Mouse (Mus musculus): ENCODE results near the gene Gm42372.

The Gm42372 gene

GRCm38 (mm10) chr7:17009326-17010009 lies 26.6 kb downstream of the Gm42372 start:
- DNase-seq, result no peak

GRCm38 (mm10) chr7:17010010-17010347 lies 27.1 kb downstream of the Gm42372 start:
- no peak for DNase-seq

GRCm38 (mm10) chr7:17011909-17012590 lies 29.2 kb downstream of the Gm42372 start:
- DNase-seq, result no peak

GRCm38 (mm10) chr7:17015381-17015780 lies 32.5 kb downstream of the Gm42372 start:
- DNase-seq, result no peak

- DNase-seq, result peak; percentile 91
These were observed 34.1 kb downstream of the Gm42372 start for GRCm38 (mm10) chr7:17017036-17017435.

GRCm38 (mm10) chr7:17017921-17018320 lies 35.0 kb downstream of the Gm42372 start:
- no peak for DNase-seq

- no peak for DNase-seq
These were observed 36.7 kb downstream of the Gm42372 start for GRCm38 (mm10) chr7:17019426-17020166.

- DNase-seq, result no peak
These were observed 39.3 kb downstream of the Gm42372 start for GRCm38 (mm10) chr7:17022176-17022575.

- DNase-seq, result no peak
These were observed 40.8 kb downstream of the Gm42372 start for GRCm38 (mm10) chr7:17023701-17024100.

- peak; percentile 59 for DNase-seq
These were observed 41.3 kb downstream of the Gm42372 start for GRCm38 (mm10) chr7:17024141-17024540.

- DNase-seq, result peak; percentile 72
These were observed 42.1 kb downstream of the Gm42372 start for GRCm38 (mm10) chr7:17024814-17025504.

GRCm38 (mm10) chr7:17025505-17025894 lies 42.6 kb downstream of the Gm42372 start:
- no peak for DNase-seq

- DNase-seq, result no peak
These were observed 43.2 kb downstream of the Gm42372 start for GRCm38 (mm10) chr7:17025896-17026622.

- no peak for DNase-seq
These were observed 44.1 kb downstream of the Gm42372 start for GRCm38 (mm10) chr7:17026710-17027587.

GRCm38 (mm10) chr7:17027588-17028343 lies 44.9 kb downstream of the Gm42372 start, which contains the start of gene Ppp5c:
TSS of gene Ppp5c (minus strand) at chr7:17027924.
- DNase-seq, result peak; percentile 95

GRCm38 (mm10) chr7:17028923-17029322 lies 46.0 kb downstream of the Gm42372 start:
- DNase-seq, result no peak

GRCm38 (mm10) chr7:17030239-17030638 lies 47.4 kb downstream of the Gm42372 start:
- DNase-seq, result no peak

Data from kidney, postnatal 10 days (tissue).